Mouse (Mus musculus) frontal cortex, postnatal 10 days (tissue): ENCODE data around the gene Dennd6a.

Source experiments
- DNase-seq, 2 experiments: peaks; one replicate each; pipeline ENCODE4 v3.0.0; 2022; ENCODE audit warnings: low spot score in 2 of 2, mixed read lengths in 1 of 2

The Dennd6a gene

DNA sequence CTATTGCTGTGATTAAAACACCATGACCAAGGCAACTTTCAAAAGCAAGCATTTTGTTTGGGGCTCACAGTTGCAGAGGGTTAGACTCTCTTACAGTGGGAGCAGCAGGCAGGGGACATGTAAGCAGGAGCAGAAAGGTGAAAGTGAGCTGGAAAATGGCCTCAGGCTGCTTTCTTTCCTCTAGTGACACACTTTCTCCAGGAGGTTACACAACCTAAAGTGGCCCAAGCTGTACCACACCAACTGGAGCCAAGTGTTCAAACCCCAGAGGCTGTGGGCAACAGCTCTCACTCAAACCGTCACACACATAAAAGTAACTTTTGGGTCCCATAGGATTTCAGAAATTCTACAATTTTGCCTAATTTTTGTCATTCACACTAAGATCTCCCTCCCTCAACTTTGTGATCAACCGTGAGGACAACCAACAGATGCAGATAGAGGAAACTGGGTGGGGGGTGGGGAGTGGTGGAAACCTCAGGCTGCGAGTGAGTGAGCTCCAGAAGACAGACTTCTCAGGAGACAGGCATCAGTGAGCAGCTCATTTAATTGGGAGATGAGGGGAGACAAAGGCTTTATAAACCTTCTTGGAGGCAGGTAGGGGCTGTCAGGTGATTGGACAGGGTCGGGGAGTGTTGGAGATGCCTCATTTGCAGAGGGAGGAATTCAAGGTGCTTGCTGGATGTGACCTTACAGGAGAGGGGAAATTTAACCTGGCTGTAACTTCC lies 1.5 kb upstream of the Dennd6a start:
- no peak for DNase-seq

DNA sequence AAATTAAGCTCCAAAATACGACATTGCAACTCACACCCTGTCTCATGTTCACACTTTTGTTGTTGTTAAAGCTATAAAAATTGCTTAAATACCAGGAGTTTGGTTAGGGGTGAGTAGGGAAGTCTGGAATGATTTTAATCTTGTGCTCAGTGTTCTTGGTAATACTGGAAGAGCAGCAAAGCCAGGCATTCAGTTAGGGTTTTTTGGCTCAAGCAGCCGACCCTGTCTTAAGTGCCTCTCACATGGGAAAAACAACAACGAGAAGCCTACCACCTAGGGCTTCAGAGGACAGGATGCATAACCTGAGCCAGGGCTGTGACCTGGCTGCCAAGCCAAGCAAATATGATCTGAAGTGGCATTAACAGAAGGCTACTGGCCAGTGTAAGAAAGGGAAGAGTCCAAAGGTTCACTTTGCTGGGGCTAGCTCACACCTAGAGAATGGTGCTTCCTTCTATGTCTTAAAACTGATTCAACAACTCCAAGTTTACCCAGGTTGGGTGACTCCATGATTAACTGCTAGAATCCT lies 2.7 kb downstream of the Dennd6a start:
- no peak for DNase-seq

DNA sequence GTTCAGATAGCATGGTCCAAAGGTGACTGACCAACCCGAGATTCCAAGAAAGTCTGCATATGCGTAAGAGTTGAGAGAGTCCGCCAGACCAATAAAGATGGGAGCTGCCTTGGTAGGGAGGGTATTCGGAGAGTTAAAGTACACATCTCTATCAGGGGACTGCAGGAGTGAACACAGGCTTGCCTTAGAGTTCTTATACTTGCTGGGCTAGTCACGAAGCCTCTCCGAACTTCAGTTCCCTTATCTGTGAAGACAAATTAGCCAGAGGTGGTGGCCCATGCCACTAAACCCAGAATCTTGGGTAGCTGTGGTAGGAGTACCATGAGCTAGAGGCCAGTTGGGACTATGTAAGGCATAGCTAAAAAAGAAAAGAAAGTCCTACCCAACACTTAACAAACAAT lies 5.1 kb downstream of the Dennd6a start:
- no peak for DNase-seq

DNA sequence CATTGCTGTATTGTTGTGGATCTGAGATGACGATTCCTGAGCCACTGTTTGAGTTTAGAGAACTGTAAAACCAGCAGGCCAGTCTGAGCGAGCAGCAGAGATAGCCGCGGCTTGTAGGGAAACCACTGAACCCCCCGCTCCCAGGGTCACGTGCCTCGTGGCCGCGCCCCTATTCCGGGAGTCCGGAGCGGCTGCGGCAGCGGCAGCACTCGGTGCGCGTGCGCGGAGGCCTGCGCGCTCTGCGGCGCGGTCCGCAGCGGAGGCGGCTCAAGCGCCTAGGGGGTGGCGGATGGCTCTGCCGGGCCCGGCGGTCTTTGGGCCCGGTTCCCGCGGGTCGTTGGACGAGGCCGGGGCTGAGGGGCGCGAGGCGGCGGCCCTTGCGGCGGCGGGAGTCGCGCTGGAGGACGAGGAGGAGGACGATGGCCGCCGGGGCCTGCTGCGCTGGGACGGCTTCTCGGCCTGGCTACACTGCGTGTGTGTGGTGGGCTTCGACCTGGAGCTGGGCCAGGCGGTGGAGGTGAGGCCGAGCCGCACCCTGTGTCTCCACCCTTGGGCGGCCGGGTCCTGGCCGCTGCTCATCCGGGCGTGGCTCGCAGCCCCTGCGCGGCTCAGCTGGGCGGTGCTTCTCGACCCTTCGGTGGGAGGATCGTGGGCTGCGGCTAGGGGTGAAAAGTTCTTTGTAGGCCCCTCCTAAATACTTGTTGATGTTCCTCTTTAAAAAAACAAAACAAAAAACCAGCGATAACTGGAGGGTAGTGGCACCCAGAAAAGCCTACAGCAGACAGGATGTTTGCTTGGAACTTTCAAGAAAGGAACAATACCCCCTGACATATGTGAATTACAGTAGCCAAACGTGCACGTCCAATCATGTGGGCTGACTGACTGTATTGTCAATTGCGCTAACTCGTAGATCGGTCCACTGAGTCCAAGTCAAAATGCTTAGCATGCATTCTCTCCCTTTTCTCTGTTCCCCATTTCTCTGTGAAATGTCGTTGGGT lies 6.0 kb downstream of the Dennd6a start:
- DNase-seq, result peak; percentile 75 to 84

DNA sequence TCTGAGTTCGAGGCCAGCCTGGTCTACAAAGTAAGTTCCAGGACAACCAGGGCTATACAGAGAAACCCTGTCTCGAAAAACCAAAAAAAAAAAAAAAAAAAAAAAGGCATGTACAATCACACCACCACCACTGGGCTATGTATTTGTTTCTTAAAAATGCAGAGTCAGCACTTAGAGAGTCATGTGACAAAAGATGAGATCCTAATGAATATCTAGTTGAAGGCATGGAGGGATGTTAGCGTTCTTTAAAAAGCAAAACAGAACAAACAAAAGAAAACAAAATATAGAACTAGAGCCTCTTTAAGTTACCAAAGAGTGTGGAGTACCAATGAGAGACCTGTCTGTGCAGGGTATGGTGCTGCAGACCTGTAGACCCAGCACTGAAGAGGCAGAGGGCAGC lies 10.0 kb downstream of the Dennd6a start:
- no peak for DNase-seq

DNA sequence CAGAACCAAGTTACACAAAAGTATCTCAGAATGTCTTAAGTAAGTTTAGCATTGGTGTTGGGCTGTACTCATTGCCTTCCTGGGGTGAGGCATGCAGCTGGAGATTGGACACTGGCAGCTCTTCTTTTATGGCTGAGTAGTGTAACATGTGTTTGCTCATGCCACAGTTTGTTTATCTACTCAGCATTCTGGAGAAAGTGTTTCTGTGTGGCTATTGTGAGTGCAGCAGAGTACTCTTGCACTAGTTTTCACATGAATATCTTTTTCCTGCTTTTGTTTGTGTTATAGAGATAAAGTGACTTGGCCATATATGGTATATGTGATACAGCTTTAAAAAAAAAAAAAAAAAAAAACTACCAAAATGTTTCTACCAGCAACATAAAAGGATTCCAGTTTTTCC lies 13.5 kb downstream of the Dennd6a start:
- DNase-seq, result no peak

DNA sequence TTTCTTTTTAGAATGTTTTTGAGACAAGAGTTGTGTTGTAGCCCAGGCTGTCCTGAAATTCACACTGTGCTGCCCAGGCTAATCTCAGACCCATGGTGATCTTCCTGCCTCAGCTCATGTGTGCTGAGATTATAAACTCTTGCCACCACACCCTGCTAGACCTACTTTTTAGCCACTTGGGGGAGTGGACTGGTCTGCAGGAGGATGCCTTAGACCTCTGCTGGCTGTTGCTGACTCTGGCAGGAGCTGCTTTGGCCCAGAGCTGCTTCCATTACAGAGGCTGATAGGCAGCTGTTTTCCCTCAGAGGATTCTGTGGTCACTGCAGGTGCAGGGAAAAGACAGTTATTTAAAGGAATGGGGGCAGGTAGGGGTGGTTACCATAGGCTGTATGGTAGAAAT lies 17.7 kb downstream of the Dennd6a start:
- DNase-seq, result no peak

DNA sequence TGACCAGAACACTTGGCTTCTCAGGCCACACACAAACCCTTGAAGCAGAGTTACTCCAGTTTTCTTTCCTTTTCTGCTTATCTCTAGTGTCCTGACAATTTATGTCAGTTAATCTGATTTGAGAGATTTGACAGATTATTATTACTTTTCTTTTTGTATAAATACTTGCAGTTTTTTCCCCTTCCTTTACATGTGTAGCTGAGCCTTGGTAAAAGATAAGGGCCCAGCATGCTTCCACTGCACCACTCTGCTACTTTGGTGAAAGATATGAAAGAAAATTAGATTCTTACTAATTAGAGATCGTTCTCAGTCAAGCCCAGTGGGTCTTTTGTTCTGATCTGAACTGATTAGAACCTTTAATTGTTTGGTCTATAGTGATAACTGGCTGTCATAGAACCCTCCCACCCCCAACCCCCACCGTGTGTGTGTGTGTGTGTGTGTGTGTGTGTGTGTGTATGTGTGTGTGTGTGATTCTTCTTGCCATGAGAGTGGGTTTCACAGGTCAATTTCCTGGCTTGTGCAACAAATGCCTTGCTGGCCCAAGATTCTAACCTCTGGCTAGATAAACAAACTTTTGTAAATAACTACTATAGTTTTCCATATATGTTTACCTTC lies 19.7 kb downstream of the Dennd6a start:
- no peak for DNase-seq

DNA sequence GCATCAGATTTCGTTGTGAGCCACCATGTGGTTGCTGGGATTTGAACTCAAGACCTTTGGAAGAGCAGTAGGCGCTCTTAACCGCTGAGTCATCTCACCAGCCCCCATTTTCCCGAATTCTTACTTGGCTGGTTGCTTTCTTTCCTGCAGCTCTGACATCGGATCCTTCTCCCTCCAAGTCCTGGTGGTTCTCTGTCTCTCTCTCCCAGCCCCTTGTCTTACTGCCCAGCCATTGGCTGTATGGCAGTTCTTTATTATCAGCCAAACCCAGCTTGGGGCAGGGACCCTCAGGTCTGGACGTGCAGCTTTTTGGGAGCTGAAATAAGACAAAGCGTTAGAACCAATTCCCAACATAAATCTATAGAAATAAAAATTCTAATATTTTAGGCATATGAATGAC lies 21.5 kb downstream of the Dennd6a start:
- no peak for DNase-seq

DNA sequence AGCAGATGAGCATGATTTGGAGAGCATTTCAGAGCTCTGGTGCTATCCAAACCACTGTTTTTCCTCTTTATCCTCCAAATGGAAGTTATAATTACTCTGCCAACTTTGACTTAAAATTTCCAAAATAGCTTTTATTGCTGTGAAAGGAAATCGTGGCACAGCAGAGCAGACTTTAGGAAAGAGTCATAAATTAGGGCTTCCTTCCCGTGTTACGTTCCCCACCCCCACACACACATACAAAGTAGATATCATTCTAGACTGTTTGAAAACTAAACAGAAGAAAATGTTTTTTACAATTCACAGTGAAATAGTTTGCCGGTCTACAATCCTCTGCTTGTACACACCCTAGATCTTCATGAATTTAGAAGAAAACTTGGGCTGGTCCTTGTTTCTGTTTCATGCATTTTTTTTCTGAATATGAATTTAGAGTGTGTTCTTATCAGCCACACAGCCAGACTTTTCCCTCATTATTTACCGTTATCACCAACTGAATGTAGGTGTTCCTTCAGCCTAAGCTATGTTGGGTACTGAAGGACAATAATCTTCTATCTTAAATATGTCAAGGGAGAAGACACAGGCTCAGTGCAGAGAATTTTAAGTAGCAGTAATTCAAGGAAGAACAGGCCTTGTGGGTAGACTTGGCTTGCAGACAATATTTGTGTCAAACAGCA lies 22.2 kb downstream of the Dennd6a start:
- DNase-seq, result no peak

DNA sequence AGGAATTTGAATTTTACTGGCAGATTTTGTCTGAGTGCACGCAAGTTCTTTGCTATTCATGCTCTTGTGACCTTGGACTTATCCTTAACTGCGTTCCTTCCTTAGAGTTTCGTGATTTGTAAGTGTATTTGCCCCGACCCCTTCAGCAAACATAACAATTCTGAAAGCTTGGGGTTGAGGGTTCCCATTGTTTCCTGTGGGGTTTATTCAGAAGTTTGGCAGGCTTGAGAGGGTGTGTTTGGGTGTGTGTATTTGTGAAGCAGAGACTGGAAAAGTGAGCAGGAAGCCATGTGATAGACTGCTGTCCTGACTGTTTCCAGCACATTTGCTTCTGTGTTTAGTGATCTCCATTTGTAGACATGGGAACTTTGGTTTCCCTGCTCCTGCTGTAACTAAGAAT lies 31.7 kb downstream of the Dennd6a start:
- no peak for DNase-seq

DNA sequence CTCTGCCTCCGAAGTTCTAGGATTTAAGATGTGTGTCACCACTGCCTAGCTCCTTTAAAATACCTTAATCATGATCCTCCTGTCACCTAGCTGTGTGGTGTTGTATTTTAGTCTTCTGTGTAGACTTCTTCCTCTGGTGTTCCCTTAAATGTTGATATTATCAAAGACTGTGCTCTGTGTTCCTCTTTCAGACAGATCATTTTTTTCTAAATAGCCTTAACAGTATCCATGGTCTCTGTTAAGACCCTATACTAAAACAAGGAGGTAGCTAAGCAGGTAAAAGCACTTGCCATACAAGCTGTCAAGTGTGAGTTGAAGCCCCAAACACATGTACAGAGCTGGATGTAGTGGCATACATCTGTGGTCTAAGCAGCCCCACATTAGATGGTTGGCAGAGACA lies 36.0 kb downstream of the Dennd6a start:
- DNase-seq, result no peak

DNA sequence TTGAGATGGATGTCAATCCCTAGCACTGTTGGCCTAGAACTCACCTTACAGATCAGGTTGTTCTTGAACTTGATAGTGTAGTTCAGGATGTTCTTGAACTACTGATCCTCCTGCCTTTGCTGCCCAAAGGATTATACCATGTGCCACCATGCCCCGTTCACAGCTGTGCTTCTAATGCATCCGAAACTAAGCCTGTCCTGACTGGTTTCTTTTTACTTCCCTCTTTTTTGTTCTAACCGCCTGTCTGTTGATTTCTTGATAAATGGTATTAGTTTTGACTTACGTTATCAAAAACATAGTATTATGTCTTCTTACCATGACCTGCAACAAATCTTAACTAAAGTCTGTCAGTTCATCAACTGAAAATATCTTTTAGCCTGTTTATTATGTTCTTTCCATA lies 37.0 kb downstream of the Dennd6a start:
- no peak for DNase-seq

DNA sequence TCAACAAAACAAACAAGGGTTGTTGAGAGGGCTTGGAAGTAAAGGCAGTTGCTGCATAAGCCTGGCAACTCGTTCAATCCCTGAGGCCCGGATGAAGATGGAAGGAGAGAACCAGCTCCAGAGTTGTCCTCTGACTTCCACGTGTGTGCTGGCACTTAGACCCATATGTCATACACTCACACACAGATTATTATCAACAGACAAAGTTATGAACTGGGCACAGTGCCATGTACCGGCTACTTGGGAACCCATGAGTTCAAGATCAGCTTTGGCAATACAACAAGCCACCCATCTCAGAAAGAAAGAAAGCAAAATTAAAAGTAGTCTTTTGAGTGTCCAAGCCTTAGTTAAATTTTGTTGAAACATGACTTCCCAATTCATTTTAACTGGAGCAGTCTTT lies 51.6 kb downstream of the Dennd6a start:
- no peak for DNase-seq

DNA sequence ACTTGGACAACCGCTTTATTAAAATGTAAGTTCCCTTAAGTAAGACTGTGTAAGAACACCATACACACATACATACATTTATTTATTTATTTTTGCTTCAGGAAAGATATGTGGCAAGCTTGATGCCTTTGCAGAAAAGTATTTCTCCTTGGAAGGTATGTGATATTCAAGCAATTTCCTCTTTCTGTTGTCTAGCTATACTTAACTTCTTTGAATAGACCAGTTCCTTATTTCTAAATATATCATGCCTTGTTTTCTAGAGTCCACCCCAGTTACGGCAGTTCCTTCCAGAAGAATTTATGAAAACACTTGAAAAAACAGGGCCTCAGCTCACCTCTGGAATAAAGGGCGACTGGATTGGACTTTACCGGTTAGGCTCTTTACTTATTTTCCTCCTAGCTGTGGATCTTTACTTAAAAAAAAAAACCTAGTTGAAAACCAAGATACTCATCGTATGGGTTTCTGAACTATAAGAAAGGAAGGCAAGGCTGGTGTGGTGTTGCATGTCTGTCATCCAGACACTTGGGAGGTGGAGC lies 53.0 kb downstream of the Dennd6a start:
- no peak for DNase-seq

DNA sequence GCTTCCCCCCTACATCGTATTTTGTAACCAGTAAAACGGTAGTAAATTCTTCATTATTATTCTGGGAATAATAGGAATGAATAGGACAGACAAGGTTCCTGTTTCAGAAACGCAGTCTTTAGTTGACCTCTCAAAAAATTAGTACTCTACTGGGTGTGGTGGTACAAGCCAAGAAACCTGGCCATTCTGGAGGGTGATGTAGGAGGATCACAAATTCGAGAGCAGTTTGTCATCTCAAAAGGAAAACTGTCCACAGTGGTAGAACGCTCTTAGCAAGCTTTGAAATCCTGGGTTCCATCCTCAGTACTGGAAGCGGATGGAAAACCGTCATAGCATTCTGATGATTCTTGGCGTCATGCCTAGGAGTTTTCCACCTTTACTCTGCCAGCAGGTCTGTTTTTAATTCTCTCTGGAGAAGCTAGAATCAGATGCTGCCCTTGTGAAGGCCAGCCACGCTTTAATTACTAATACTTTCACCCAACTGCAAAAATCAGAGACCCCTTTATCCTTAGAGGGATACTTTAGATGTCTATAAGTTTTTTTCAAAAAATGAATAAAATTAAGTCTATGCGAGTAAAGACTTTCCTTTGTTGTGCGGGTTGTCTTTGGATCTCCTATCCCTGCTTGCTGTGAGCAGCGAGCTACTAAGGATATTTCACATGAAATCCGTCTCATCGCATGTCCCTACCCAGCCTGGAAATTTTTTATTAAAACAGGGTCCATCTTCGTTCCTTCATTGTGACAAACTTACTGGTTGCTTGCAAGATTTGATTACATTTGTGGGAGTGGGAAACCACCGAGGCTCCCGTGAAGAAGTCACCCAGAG lies 63.6 kb downstream of the Dennd6a start:
- DNase-seq, result peak in 1 of 2 experiments; percentile 13

DNA sequence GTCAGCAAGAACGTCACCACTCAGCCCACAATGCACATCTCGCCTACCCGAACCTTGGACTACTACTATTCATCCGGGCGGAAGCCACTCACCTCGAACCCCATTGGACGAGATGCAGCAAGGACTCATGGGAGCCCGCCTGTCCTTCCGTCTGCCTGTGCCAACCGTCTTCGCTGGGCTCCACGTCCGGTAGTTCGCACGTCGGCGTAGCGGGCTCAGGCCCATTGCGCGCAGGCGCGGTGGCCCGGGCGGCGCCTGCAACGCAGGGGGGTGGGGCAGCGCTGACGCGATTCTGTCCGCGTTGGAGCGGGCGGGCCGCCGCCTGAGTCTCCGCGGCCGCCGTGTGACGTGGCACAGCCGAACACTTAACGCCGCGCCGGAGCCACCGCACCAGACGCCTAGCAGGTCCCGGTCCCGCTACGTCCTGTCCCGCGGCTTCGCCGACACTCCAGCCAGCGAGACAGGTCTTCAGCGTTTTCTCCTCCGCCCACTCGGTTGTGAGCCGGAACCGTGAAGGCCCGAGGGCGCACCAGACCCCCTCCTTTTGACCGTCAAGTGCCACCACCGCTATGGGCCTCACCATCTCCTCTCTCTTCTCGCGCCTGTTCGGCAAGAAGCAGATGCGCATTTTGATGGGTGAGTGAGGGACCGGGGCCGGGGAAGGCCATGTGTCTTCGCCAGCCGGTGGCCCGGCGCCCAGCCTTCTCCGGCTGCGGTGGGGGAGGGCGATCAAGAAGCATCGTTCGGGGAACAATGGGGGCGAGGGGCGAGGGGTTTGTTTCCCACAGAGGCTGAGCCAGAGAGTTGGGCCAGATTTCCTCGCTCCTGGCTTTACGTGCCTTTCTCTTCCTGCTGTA lies 64.4 kb downstream of the Dennd6a start, which contains the start of gene Arf4:
Gene Arf4 (plus strand): TSS at position 224 of the 857 bp plus-strand sequence.
- peak; percentile 97 for DNase-seq

DNA sequence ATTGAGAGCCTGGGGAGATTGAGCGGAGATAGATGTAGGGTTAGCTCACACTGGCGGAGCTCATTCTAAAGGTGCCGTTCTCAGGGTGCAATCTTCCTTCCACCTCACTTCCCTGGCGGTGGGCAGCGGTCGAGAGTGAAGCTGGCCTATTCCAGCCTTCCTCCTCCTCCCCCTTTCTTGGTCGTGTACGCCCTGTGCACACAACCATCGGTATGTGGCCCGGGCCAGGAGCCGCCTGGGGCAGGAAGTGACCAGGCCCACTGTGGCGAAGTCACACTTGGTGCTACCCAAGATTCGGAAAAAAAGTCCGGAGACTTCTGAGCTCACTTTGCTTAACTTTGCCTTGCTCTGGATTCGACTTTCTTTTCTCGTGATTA lies 65.0 kb downstream of the Dennd6a start:
- peak; percentile 26 to 38 for DNase-seq

DNA sequence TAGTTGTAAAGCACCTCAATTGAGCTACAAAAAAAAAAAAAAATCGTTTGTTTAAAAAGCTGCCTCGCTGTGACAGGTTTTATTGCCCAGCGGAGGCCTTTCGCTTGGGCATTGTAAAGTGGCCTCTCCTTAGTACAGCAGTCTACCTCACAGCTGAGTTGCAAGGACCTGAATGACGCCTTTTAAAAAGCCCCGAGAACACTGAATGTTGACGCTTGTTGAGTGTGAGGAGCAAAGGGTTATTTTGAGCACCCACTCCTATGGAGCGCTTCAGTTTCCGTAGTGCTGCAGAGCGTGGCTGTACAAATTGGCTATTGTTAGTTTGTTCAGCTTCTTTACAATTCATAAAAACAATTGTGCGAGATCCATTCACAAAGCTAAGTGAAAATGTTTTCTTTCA lies 65.6 kb downstream of the Dennd6a start:
- DNase-seq, result no peak

DNA sequence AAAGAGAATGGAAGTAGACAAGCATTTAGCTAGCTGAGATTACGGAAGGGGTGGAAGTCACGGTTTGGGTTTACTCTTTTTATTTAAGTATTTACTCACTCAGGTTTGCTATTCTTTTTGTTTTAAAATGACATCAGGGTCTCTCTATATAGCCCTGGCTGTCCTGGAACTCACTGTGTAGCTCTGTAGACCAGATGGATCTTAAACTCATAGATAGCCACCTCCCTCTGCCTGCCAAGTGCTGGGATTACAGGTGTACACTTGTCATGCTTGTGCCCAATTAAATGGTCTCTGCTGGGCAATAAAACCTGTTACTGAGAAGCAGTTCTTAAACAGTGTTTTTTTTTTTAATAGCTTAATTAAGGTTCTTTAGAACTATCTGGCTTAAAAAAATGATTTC lies 66.3 kb downstream of the Dennd6a start:
- no peak for DNase-seq
